Mouse (Mus musculus) hindbrain, postnatal 0 days (tissue): ENCODE results near the gene Mcm3. TPM values are rescaled to one million over a fixed set of nuclear protein-coding genes. Genes with fewer than 3 reads are reported as not detected.

Experiments
- ATAC-seq: fragments of 200-750 bp; cut with Nextera tagmentation; 2 replicates; pipeline ENCODE4 v1.8.0; 2017; ENCODE audit warnings: mild to moderate bottlenecking, moderate TSS enrichment, moderate library complexity
- DNase-seq: peaks from one replicate; pipeline ENCODE4 v3.0.0-alpha.2; 2015; ENCODE audit warnings: low spot score
- H3K27ac ChIP-seq: fragments of 300-500 bp; sonication (generic); 2 replicates; pipeline ENCODE4 v1.5.1; 2014; ENCODE audit warnings: mild to moderate bottlenecking
- H3K27me3 ChIP-seq: fragments of 300-500 bp; sonication (generic); 2 replicates; pipeline ENCODE4 v1.6.1; 2014; ENCODE audit warnings: low read length, mixed read lengths; ENCODE audit not compliant: insufficient read depth
- H3K36me3 ChIP-seq: fragments of 300-500 bp; sonication (generic); 2 replicates; pipeline ENCODE4 v1.6.1; 2014; ENCODE audit warnings: low read length, mixed read lengths; ENCODE audit not compliant: insufficient read depth
- H3K4me1 ChIP-seq: fragments of 300-500 bp; sonication (generic); 2 replicates; pipeline ENCODE4 v1.6.1; 2014; ENCODE audit warnings: antibody characterized with exemption, low read length, mixed read lengths; ENCODE audit not compliant: insufficient read depth
- H3K4me2 ChIP-seq: fragments of 300-500 bp; sonication (generic); 2 replicates; pipeline ENCODE4 v1.6.1; 2014; ENCODE audit warnings: low read depth, mild to moderate bottlenecking, low read length, moderate library complexity, mixed read lengths
- H3K4me3 ChIP-seq: fragments of 300-500 bp; sonication (generic); 2 replicates; pipeline ENCODE4 v1.5.1; 2014; ENCODE audit warnings: low read length
- H3K9ac ChIP-seq: fragments of 300-500 bp; sonication (generic); replicated peaks from 2 replicates; pipeline ENCODE4 v1.6.1; 2014; ENCODE audit warnings: mild to moderate bottlenecking, low read length, moderate library complexity, mixed read lengths
- H3K9me3 ChIP-seq: fragments of 300-500 bp; sonication (generic); 2 replicates; pipeline ENCODE4 v1.6.1; 2016; ENCODE audit warnings: low read length, mixed read lengths
- CTCF ChIP-seq: IDR thresholded peaks from 2 replicates; pipeline ENCODE4 v1.5.1; 2016; ENCODE audit warnings: antibody characterized with exemption, control low read depth, low read depth
- WGBS: fragments of 180-500 bp; shearing (Covaris S2); extraction: QIAGEN DNeasy Blood & Tissue Kit; methylation state at CpG from one replicate; pipeline ENCODE4 v1.1.7; 2014; 5-methylcytosine and 5-hydroxymethylcytosine counted together
- polyA plus RNA-seq: library from polyadenylated mRNA; unstranded; fragments of >200 nt; fragmentation: Nextera tagmentation; extraction: Ambion mirVana; gene quantifications from 2 replicates; pipeline ENCODE4 v1.2.1, GENCODE M21; 2015
- total RNA-seq: library from RNA; depleted of rRNA; stranded (reverse); fragments of >200 nt; gene quantifications from 2 replicates; pipeline ENCODE4 v1.2.3, GENCODE M21; 2014; rRNA removed

The Mcm3 gene
- total and polyA plus RNA-seq, 2 experiments from 2014 or later = 18.1 to 23.1 TPM

GRCm38 (mm10) chr1:20759799-20760198 lies 60.3 kb downstream of the Mcm3 start:
- H3K27me3 ChIP-seq = no peaks in the 10 kb centered on the region
- ATAC-seq (no peak), DNase-seq (no peak)
- no peaks in the 10 kb centered on the region for H3K9me3 ChIP-seq
- 87% methylated on average over 10 of the region's 10 CpGs for WGBS
- H3K4me2 ChIP-seq = no peak overlapping the region
- no peak for TF ChIP-seq CTCF
- H3K27ac ChIP-seq = no peak overlapping the region
- H3K4me3 ChIP-seq = no peak overlapping the region
- no peak overlapping the region for H3K9ac ChIP-seq
- H3K36me3 ChIP-seq = no peaks in the 10 kb centered on the region
- H3K4me1 ChIP-seq = no peaks in the 10 kb centered on the region

- Histone ChIP-seq H3K4me3 (no peak overlapping the region), H3K27me3 (no peaks in the 10 kb centered on the region), H3K36me3 (no peaks in the 10 kb centered on the region), H3K4me1 (no peaks in the 10 kb centered on the region), H3K9me3 (no peaks in the 10 kb centered on the region), H3K9ac (no peak overlapping the region), H3K4me2 (no peak overlapping the region), H3K27ac (no peak overlapping the region)
- no peak for TF ChIP-seq CTCF
- 97% methylated on average over 3 of the region's 3 CpGs for WGBS
- no peak for ATAC-seq
- DNase-seq = no peak
These were observed 62.5 kb downstream of the Mcm3 start for GRCm38 (mm10) chr1:20757586-20757985.

DNA sequence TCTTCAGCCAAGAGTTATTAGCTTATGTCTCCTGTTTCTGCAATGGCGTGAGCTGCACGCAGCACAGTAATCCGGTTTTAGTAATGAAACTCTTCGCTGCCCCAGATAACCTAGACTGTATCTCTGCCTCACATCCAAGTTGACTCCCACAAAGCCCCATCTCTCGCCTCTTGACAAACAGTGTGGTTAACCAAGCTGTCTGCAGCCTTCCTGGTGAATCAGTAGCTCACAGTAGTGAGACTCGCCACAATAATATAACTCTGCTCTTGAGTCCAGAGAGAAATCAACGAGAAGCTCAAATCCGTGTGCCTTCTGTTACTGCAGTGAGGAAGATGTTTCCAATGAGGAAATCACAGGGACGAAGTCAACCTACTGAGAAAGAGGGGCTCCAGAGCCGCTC lies 65.7 kb downstream of the Mcm3 start:
- Histone ChIP-seq H3K36me3 (no peaks in the 10 kb centered on the region), H3K27me3 (no peaks in the 10 kb centered on the region), H3K4me1 (no peaks in the 10 kb centered on the region), H3K4me3 (no peak overlapping the region), H3K4me2 (no peak overlapping the region), H3K9me3 (no peaks in the 10 kb centered on the region), H3K27ac (no peak overlapping the region), H3K9ac (no peak overlapping the region)
- no peak for DNase-seq
- WGBS = 81% methylated on average over 10 of the region's 10 CpGs
- ATAC-seq = no peak
- TF ChIP-seq CTCF = no peak

Other genes with a start within 250 kb of the Mcm3 start
- gene Pkhd1, start 202.2 kb downstream of the Mcm3 start, total RNA-seq = 0.14 TPM in 1 of 2 replicates, not detected in the other
- gene Pkhd1, start 202.2 kb downstream of the Mcm3 start, polyA plus RNA-seq = 0.09 TPM in 1 of 2 replicates, not detected in the other
- gene Il17a, start 89.4 kb downstream of the Mcm3 start, total RNA-seq = not detected in 2 replicates
- not detected in 2 replicates for gene Il17a, start 89.4 kb downstream of the Mcm3 start, polyA plus RNA-seq
- not detected in 2 replicates for gene Il17f, start 29.7 kb downstream of the Mcm3 start, total RNA-seq
- gene Il17f, start 29.7 kb downstream of the Mcm3 start, polyA plus RNA-seq = 0.19 TPM in 1 of 2 replicates, not detected in the other
- 187 and 212 TPM in 2 replicates for gene Paqr8, start 70.3 kb upstream of the Mcm3 start, total RNA-seq
- 47.8 and 51.6 TPM in 2 replicates for gene Paqr8, start 70.3 kb upstream of the Mcm3 start, polyA plus RNA-seq
- gene Efhc1, start 131.3 kb upstream of the Mcm3 start, total RNA-seq = 2.7 and 8.1 TPM in 2 replicates
- 3.4 and 3.9 TPM in 2 replicates for gene Efhc1, start 131.3 kb upstream of the Mcm3 start, polyA plus RNA-seq